Mouse (Mus musculus) heart, adult 11 months (tissue): Measurements from ENCODE around the gene Ddx20.

Experiments used
- DNase-seq: peaks from one replicate; pipeline ENCODE4 v3.0.0; 2022

Gene Ddx20

DNA sequence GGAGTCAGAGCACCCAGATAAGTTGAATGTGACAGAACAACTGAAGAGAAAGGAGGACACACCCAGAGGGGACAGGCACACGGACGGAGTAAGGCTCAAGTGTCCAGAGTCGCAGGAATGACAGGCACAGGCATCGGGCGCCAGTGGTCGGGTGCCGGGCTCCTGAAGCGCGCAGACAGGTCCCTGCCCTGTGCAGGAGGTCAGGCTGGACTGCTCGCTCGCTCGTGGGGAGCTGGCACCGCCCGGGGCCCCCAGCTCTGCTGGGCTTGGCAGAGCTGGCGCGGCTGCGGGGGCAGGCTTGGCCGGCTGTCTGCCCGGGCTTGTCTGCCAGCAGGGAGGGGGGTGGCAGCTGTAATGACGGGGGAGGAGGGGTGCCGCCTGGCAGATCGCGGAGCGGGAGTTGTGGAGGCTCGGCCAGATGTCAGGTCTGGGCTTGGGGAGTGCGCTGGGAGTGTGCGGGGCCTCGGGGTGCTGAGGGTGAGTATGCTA lies 17.7 kb upstream of the Ddx20 start:
- DNase-seq, result peak; percentile 97

DNA sequence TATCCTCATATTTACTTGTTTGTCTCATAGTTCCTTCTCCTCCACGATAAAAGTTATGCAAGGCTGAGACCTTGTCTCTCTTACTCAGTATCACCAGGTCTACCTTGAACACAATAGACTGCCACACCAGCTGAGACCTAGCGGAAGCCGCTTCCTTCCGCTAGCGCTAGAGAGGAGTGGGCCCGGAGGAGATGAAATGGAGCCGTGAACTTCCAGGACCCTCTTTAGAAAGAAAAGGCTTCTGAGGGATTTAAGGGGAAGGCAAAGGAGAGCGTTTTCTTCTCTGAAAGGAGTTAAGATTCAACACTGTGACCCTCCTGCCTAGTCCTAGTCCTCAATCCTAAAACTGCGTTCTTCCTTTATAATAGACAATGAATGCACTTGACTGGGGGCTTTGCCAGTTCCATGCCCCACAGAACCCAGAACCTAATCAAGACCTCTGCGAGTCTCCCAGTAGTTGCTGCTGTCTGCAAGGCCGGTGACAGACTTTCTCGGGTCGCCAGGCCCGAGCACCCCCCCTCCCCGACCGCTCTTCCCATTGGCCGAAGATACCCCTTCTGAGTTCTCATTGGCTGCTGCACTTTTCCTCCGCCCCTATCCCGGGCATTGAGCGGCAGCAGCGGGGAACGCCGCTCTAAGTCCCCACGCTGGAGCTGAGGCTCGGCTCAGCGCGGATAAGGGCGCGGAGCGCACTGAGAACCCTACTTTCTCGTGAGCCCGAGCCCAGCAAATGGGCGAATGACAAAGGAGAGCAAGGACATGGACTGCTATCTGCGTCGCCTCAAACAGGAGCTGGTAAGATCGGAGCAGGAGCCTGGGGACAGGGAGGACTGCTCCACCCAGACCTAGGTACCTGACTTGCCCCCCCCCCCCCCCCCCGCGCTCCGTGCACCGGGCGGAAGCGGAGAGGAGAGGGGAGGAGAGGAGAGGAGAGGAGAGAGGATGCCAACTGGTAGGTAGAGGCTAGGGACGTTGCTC lies 16.9 kb upstream of the Ddx20 start, which contains the start of gene Inka2:
TSS of gene Inka2 (plus strand) at position 569 of the 978 bp plus-strand sequence.
- peak; percentile 100 for DNase-seq

DNA sequence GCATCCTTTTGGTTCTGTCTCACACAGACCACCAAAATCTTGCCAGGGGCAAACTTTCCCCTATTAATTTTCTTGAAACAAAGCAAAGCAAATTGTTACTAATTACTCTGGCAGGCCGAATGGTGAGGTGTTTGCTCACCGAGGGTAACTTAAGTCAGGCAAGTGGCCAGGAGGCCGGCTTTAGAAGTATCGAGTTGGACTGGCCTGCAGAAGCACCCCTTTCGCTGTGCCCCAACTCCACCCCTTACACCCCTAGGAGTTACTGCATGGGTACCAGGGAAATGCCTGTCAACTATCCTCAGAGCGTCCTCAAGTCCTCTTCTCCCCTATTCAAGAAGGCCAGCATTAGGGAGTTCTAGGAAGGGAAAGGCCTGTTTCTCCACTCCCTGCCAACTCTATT lies 16.2 kb upstream of the Ddx20 start:
- DNase-seq, result peak; percentile 82

DNA sequence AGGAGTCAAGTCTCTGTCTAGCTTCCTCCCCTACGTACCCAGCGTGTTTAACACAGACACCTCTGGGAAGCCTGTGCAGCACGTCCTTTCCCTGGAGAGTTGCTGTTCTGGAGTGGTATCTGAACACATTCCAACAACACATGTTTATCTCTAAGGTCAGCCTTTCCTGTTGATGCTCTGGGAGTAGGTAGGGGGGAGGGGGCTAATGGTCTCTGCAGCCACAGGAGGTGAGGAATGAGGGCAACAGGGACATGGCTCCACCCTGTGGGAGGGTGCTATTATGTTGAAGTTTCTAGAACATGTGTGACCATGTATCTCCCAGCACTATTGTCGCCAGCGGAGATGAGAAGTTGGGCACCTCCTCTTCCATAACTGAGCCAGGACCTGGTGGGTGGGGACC lies 14.0 kb upstream of the Ddx20 start:
- peak; percentile 99 for DNase-seq

- DNase-seq, result peak; percentile 86
Observed at GRCm38 (mm10) chr3:105700786-105701185, 13.4 kb upstream of the Ddx20 start.

DNA sequence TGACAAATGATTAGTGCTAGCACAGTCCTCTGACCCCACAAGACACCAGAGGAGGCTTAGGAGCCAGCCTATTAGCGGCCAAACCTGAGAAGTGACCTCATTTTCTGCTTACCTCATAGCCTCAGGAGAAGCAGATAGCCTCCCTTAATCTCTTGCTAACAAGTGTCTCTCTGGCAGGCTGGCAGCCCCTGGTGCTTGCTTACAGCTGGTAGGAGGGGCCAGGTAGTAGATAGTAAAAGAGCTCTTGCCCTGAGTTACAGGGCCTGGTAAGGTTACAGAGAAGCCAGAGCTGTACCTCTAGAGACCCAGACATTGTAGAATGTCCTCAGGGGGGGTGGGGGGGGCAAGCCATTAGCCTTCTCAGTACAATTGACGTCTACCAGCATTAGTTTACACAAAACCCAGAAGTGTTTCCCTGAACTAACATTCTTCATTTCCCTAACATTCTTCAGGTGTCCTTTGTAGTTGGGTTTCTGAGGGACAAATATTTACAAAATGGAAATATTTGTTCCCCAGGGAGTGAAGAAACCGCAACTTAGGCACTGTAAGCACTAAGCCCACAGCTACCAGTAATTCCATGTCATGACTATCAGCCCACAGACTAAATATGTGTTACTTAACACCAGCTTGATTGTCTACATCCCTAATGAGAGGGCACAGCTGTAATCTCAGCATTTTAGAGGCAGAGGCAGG lies 12.0 kb upstream of the Ddx20 start:
- peak; percentile 95 for DNase-seq

- DNase-seq, result peak; percentile 81
Observed at GRCm38 (mm10) chr3:105698311-105698710, 10.9 kb upstream of the Ddx20 start.

DNA sequence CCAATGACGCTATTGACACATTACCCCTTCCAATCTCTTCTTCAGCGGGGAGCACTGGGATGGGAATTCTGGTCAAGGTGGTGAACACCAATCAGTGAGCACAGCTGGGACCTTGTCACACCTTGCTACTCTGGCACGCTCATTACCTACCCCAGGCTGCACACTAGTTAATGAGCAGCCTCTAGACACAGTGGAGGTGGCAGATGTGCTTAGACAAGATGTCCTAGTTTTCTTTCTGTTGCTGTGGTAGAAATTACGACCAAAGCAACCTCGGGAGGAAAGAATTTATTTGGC lies 9.7 kb upstream of the Ddx20 start:
- DNase-seq, result no peak

DNA sequence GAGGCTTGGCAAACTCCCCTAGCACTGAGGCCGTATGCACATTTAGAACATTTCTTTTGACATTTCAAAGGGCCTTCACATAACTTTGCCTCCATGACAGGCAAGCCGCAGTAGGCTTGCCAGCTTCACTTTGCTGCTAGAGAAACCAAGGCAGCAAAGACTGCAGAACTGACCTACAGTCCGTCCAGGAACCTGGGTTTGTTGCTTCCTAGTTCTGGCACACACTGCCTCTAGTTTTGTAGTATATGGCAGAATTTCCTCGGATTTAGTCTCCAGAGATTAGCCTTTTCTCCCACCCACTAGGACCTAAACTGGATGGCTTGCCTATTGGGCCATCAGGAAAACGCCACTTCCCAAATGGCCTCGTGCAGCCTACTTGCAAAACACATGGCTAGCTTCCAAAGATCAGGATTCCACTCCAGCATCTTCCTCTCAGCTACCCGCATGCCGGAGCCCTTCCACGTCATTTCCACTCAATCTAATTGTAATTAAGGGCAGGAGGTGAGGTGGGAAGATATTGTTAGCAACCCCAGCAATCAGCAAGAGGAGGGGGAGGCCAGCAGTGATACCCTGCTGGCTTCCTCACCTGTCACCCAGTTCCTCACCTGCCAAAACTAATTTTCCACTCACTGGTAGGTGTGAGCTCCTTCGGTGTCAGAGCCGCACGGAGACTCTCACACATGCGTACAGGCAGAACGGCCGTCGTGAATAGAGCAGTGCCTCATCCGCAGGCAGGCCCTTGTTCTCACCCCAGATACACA lies 9.2 kb upstream of the Ddx20 start:
- DNase-seq, result peak; percentile 97

GRCm38 (mm10) chr3:105695476-105696386 lies 8.4 kb upstream of the Ddx20 start:
- DNase-seq, result peak; percentile 97

GRCm38 (mm10) chr3:105693327-105694080 lies 6.1 kb upstream of the Ddx20 start:
- peak; percentile 89 for DNase-seq

GRCm38 (mm10) chr3:105688536-105688935 lies 1.2 kb upstream of the Ddx20 start:
- DNase-seq, result peak; percentile 71

- peak; percentile 62 for DNase-seq
Observed at GRCm38 (mm10) chr3:105686394-105687323, 715 bp downstream of the Ddx20 start.

DNA sequence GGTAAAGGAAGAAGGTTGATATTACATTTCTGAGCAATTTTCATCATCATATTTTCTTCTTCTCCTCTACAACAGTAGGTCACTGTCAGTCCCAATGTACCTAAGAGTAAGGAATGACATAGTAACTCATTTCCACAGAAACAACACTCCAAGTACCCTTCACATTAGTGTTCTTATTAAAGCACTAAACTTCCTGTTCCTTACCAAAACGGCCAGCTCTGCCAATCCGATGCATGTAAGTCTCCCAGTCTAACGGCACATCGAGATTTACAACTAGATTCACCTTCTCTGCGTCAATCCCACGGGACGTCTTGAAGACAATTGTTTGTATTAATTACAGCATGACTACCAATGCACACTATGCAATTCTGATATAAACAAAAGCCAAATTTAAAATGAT lies 7.0 kb downstream of the Ddx20 start:
- peak; percentile 64 for DNase-seq

- DNase-seq, result peak; percentile 44
Observed at GRCm38 (mm10) chr3:105675932-105676331, 11.4 kb downstream of the Ddx20 start.

DNA sequence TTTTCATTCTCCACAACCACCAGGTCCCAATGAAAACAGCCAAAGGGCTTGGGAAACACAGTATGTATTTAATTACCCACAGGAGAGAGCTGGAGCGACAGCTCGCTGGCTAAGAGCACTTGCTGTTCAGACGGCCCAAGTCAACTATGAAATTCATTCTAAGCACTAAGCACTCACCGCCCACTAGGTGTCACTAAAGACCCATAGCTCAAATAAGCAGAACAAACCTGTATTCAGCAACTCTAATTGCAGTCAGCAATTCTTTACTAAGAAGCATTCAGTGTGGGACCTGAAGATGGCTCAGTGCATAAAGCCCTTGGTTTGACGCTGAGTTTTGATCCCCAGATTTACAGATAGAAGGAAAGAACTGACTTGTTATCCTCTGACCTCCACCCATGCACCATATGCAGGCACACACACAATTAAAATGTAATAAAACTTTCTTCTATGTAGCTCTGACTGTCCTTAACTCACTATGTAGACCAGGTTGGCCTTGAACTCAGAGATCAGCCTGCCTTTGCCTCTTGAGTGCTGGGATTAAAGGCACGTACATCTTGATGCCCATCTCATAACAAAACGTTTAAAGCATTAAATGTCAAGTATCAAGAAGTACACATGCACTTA lies 12.7 kb downstream of the Ddx20 start:
- peak; percentile 93 for DNase-seq

- peak; percentile 60 for DNase-seq
Observed at GRCm38 (mm10) chr3:105670801-105671200, 16.6 kb downstream of the Ddx20 start.

DNA sequence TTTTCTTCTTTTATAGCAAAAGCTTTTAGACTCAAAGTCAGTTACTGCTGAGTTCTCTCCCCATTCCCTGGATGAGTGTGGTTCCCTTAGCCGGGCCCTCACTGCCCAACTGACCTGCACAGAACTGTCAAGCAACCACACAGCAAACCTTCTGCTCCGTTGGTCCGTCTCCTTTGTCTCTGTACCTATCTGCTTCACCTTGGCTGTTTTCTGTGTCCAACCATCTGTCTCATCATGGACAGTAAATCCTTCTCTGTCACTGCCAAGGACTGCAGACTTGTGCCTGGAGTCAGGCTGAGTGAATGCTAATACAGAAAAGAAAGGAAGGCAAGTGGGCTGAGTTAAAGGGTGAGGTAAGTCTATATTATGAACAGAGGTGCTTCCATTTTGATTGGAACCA lies 17.6 kb downstream of the Ddx20 start:
- peak; percentile 68 for DNase-seq

DNA sequence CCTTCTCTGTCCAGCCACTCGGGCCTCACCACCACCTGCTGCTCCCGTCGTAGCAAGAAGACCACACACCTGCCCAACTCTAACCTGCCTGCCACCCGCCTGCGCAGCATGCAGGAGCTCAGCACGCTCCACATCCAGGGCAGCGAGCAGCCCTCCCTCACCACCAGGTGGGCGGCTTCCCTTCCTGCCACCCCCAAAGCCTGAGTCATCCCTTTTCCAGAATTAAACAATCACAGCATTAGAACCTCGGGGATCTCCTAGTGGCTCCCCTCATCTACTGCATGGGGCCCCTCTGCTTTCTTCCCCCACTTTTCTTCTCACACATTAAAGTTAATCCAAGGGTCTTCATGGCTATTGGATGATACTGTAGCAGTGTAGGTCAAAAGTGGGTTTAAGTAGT lies 19.2 kb downstream of the Ddx20 start:
- DNase-seq, result peak; percentile 65
